Mouse (Mus musculus): ENCODE measurements around the gene Slc30a5. TPM values are rescaled to one million over a fixed set of nuclear protein-coding genes. Genes with fewer than 3 reads are reported as not detected.

The Slc30a5 gene
- total and polyA plus RNA-seq, 3 experiments: 57.4 to 58.3 TPM; not detected in 1

- Histone ChIP-seq H3K27ac (ENCODE audit: control insufficient read depth, low read depth, low read length) (no peak overlapping the region), H3K4me3 (ENCODE audit: control insufficient read depth in 1 of 2, insufficient read depth in 1 of 2, low read depth in 2 of 2, low read length in 2 of 2) (no peak overlapping the region), H3K27me3 (ENCODE audit: control insufficient read depth in 1 of 2, insufficient read depth in 2 of 2, low read length in 2 of 2) (no peaks in the 10 kb centered on the region), H3K9ac (ENCODE audit: control insufficient read depth, low read depth, low read length, poor library complexity, severe bottlenecking) (no peak overlapping the region), H3K9me3 (replicated peaks; ENCODE audit: insufficient read depth, low read length) (no peaks in the 10 kb centered on the region), H3K79me2 (ENCODE audit: control insufficient read depth, insufficient read depth, low read length, poor library complexity) (no peaks in the 10 kb centered on the region), H3K4me1 (ENCODE audit: control insufficient read depth in 1 of 2, insufficient read depth in 2 of 2, low read length in 2 of 2) (peaks cover 0 to 25% of the 10 kb centered on the region in 2 experiments; a peak in 2 of 4 replicates), H3K36me3 (ENCODE audit: control insufficient read depth in 1 of 2, insufficient read depth in 2 of 2, low read length in 2 of 2) (peaks cover 12 to 49% of the 10 kb centered on the region in 2 experiments)
- no peak for TF ChIP-seq ZMIZ1 (IDR thresholded peaks at IDR 0.05; ENCODE audit: low read depth, low read length)
- TF ChIP-seq MYB (IDR thresholded peaks at IDR 0.05; ENCODE audit: low read depth, low read length): no peak
- TF ChIP-seq CHD1 (IDR thresholded peaks at IDR 0.05; ENCODE audit: low read depth, low read length): no peak
- TF ChIP-seq USF2 (IDR thresholded peaks at IDR 0.05; ENCODE audit: borderline replicate concordance in 1 of 2, insufficient read depth in 1 of 2, low read depth in 1 of 2, low read length in 2 of 2): no peak
- TF ChIP-seq EP300 (IDR thresholded peaks at IDR 0.05; ENCODE audit: low read depth in 1 of 2, low read length in 2 of 2): no peak
- DNase-seq (ENCODE audit: low read depth, low spot score): no peak
Measured at GRCm38 (mm10) chr13:100814451-100814850, 18.8 kb downstream of the Slc30a5 start.

- Histone ChIP-seq H3K9me3 (replicated peaks; ENCODE audit: insufficient read depth, low read length) (no peaks in the 10 kb centered on the region), H3K79me2 (ENCODE audit: control insufficient read depth, insufficient read depth, low read length, poor library complexity) (no peaks in the 10 kb centered on the region), H3K9ac (ENCODE audit: control insufficient read depth, low read depth, low read length, poor library complexity, severe bottlenecking) (no peak overlapping the region), H3K4me1 (ENCODE audit: control insufficient read depth in 1 of 2, insufficient read depth in 2 of 2, low read length in 2 of 2) (no peaks in the 10 kb centered on the region), H3K27ac (ENCODE audit: control insufficient read depth, low read depth, low read length) (no peak overlapping the region), H3K4me3 (ENCODE audit: control insufficient read depth in 1 of 2, insufficient read depth in 1 of 2, low read depth in 2 of 2, low read length in 2 of 2) (no peak overlapping the region), H3K36me3 (ENCODE audit: control insufficient read depth in 1 of 2, insufficient read depth in 2 of 2, low read length in 2 of 2) (peaks cover 0 to 26% of the 10 kb centered on the region in 2 experiments; a peak in 2 of 4 replicates), H3K27me3 (ENCODE audit: control insufficient read depth in 1 of 2, insufficient read depth in 2 of 2, low read length in 2 of 2) (no peaks in the 10 kb centered on the region)
- DNase-seq (ENCODE audit: low read depth, low spot score): no peak
- no peak for TF ChIP-seq POLR2AphosphoS2 (IDR thresholded peaks at IDR 0.05; ENCODE audit: low read length)
- no peak for TF ChIP-seq POLR2AphosphoS5 (IDR thresholded peaks at IDR 0.05; ENCODE audit: borderline replicate concordance, low read depth, low read length)
- no peak for TF ChIP-seq POLR2A (IDR thresholded peaks at IDR 0.05; ENCODE audit: control insufficient read depth in 1 of 2, insufficient read depth in 1 of 2, low read depth in 1 of 2, low read length in 2 of 2, poor library complexity in 1 of 2)
- no peak for TF ChIP-seq BHLHE40 (IDR thresholded peaks at IDR 0.05; ENCODE audit: borderline replicate concordance, low read depth, low read length)
- TF ChIP-seq TAL1 (IDR thresholded peaks at IDR 0.05; ENCODE audit: low read length): no peak
- no peak for TF ChIP-seq ZKSCAN1 (IDR thresholded peaks at IDR 0.05; ENCODE audit: low read depth, low read length)
- no peak for TF ChIP-seq JUND (IDR thresholded peaks at IDR 0.05; ENCODE audit: low read depth, low read length)
- TF ChIP-seq TBP (IDR thresholded peaks at IDR 0.05; ENCODE audit: low read depth, low read length): no peak
- no peak for TF ChIP-seq SMC3 (IDR thresholded peaks at IDR 0.05; ENCODE audit: low read depth, low read length)
- TF ChIP-seq TCF12 (IDR thresholded peaks at IDR 0.05; ENCODE audit: low read depth, low read length): no peak
Measured at GRCm38 (mm10) chr13:100805776-100806175, 27.5 kb downstream of the Slc30a5 start.

- TF ChIP-seq TCF12 (IDR thresholded peaks at IDR 0.05; ENCODE audit: low read depth, low read length) (no peak), KAT2A (conservative IDR thresholded peaks at IDR 0.05; ENCODE audit: low read depth, low read length) (no peak), E2F4 (IDR thresholded peaks at IDR 0.05; ENCODE audit: borderline replicate concordance, low read depth, low read length) (no peak), RCOR1 (IDR thresholded peaks at IDR 0.05; ENCODE audit: low read depth, low read length) (no peak), TBP (IDR thresholded peaks at IDR 0.05; ENCODE audit: low read depth, low read length) (no peak), ELF1 (IDR thresholded peaks at IDR 0.05; ENCODE audit: low read depth, low read length) (no peak), ZMIZ1 (IDR thresholded peaks at IDR 0.05; ENCODE audit: low read depth, low read length) (no peak), JUND (IDR thresholded peaks at IDR 0.05; ENCODE audit: low read depth, low read length) (no peak), MAZ (IDR thresholded peaks at IDR 0.05; ENCODE audit: low read depth, low read length) (no peak), HCFC1 (IDR thresholded peaks at IDR 0.05; ENCODE audit: low read depth, low read length) (no peak), ZKSCAN1 (IDR thresholded peaks at IDR 0.05; ENCODE audit: low read depth, low read length) (no peak), GATA1 (IDR thresholded peaks at IDR 0.05; ENCODE audit: low read depth, low read length) (no peak), MAX (IDR thresholded peaks at IDR 0.05; ENCODE audit: low read length) (no peak), ZNF384 (IDR thresholded peaks at IDR 0.05; ENCODE audit: low read depth, low read length) (no peak)
- no peak overlapping the region for H3K9ac ChIP-seq (ENCODE audit: control insufficient read depth, low read depth, low read length, poor library complexity, severe bottlenecking)
- peaks cover 0 to 3% of the 10 kb centered on the region in 2 experiments; a peak in 1 of 4 replicates for H3K4me1 ChIP-seq (ENCODE audit: control insufficient read depth in 1 of 2, insufficient read depth in 2 of 2, low read length in 2 of 2)
Measured at GRCm38 (mm10) chr13:100797171-100797570, 36.1 kb downstream of the Slc30a5 start.

More at GRCm38 (mm10) chr13:100797171-100797570, 36.1 kb downstream of the Slc30a5 start:
- peaks cover 0 to 7% of the 10 kb centered on the region in 2 experiments; a peak in 3 of 4 replicates for H3K36me3 ChIP-seq (ENCODE audit: control insufficient read depth in 1 of 2, insufficient read depth in 2 of 2, low read length in 2 of 2)
- H3K79me2 ChIP-seq (ENCODE audit: control insufficient read depth, insufficient read depth, low read length, poor library complexity): no peaks in the 10 kb centered on the region
- no peak for DNase-seq (ENCODE audit: low read depth, low spot score)
- H3K27me3 ChIP-seq (ENCODE audit: control insufficient read depth in 1 of 2, insufficient read depth in 2 of 2, low read length in 2 of 2): no peaks in the 10 kb centered on the region
- no peaks in the 10 kb centered on the region for H3K9me3 ChIP-seq (replicated peaks; ENCODE audit: insufficient read depth, low read length)
- no peak overlapping the region for H3K4me3 ChIP-seq (ENCODE audit: control insufficient read depth in 1 of 2, insufficient read depth in 1 of 2, low read depth in 2 of 2, low read length in 2 of 2)
- H3K27ac ChIP-seq (ENCODE audit: control insufficient read depth, low read depth, low read length): no peak overlapping the region
